Mouse (Mus musculus): ENCODE measurements at regions not wholly inside any gene's neighbourhood (a gene's known extent, or its start where the extent isn't known, plus 50 kb on each side); places are given as distances from the start of the nearest gene placed in this dataset.
"Not testable (repeated sequence)": the region's sequence is repeated elsewhere in the genome, so short reads cannot be mapped to it uniquely, and the experiment has no call there.

DNA sequence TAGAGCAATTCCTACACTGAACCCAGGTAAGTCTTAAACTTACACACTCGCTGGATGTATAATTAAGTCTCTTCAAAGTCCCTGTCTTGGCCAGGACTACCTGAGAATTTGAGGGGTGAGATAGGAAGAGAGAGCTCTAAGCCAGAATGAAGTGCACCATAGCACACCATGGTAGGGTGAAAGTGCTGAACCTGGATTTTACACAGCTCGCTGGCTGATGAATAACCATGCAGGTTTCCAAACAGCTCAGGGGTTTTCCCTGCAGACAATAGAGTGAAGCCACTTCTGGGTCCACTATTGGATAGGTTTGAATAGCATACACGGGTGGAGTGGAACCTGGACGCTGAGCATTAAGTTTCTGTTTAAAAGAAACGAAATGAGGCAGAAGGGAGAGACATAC is 180.7 kb upstream of the Plxna2 start:
- DNase-seq (ENCODE audit: extremely low spot score) = no peak

- no peak for DNase-seq (ENCODE audit: extremely low spot score)
Observed at GRCm38 (mm10) chr1:194435060-194435459, 183.0 kb upstream of the Plxna2 start.

GRCm38 (mm10) chr1:194428586-194428985 is 189.4 kb upstream of the Plxna2 start:
- DNase-seq (ENCODE audit: extremely low spot score) = no peak

DNA sequence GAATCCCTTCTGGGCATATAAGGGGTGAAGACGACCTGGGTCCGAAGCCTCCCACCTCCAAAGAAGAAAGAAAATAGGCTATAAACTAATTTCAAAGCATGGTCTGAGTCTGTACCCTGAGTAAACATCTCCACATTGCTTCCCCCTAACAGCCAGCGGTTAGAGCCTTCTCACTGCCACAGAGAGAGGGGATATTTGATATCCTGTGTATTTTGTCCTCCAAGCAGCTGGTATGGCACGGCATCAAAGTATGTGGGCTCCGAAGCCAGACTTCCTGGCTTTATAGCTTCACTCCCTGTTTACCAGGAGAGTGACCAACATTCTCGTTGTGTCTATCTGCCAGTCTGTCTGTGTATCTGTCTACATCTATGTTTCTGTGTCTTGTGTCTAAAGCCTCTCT is 191.7 kb upstream of the Plxna2 start:
- no peak for DNase-seq (ENCODE audit: extremely low spot score)

DNA sequence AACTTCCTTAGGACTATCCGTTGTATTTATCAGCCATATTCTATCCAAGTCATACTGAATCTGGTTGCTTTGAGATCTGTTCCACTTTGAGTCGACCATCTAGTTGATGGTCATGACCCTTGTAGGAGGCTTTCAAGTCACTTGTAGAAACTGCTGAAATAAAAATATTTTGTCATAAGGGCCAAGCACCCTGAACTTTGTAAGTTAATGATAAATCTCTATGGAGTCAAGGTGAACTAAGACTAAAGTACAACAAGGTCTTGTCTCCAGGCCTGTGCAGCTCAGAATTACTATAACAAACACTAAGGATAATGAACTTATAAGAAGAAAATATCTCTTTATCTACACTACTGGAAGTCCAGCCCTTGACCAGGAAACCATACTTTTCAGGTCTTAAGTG is 193.8 kb upstream of the Plxna2 start:
- DNase-seq (ENCODE audit: extremely low spot score) = no peak

DNA sequence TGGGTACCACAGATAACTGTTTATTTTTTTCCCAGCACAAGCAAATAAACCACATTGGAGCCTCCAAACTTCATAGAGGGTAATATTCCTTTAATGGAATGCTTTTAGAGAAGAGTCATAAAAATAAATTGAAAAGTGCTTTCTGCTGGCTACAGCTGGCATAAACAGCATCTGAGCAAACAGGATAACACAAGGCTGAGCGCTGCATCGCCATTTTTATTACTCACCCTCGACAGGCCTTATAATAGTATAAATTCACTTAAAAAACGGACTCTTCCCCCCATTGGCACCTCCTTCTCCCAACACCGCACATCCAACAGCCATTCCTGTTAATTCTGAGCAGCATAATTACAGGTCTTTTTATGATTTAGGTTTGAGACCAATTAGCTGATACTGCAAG is 205.8 kb upstream of the Plxna2 start:
- no peak for DNase-seq (ENCODE audit: extremely low spot score)

DNA sequence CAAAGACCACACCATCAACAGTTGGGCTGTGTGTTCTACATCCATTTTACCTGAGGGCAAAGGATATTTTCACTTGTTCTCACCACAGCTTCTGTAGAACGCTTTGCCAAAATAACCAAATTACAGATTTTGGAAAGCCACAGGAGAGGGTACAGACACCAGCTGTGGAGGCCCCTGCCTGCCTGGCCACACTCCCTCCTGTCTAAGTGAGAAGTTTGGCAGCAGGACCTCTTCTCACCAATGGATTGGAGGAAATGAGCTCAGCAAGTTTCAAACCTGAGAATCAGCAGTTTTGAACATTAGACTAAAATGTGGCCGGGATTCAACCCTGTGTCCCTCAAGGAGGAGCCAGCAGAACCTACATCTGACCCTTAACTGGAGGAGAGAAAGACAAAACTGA is 206.2 kb upstream of the Plxna2 start:
- DNase-seq (ENCODE audit: extremely low spot score) = no peak

GRCm38 (mm10) chr1:194399281-194399680 is 218.7 kb upstream of the Plxna2 start:
- DNase-seq (ENCODE audit: extremely low spot score) = no peak

DNA sequence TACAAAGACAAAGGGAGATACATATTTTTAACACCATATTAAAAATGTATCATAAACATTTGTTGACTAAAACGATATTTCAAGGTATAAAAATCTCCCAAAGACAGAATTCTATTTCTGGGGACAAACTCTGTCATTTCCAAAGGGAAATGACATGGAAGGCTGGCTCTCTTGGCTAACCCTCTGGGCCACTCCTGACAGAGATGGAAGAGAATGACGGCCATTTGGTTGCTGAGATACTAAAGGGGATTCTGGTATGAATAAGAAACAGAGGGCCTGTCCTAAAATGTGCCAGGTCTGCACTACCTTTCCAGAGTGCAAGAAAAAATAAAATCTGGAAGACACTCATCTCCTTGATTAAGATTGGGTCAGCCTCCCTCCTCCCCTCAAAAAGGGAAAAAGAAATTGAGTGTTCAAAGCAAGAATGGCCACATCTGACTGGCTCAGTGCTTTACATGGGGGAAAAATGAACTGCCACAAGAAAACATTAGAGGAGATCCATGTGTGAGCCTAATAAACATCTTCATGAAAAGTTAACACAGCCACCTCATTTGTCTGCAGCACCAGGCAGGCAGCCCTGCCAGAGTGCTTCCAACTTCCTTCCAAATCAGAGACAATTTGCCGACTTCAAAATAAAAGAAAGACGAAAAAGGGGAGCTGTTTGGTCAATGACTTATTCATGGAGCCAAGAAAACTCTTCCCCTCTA is 221.1 kb upstream of the Plxna2 start:
- DNase-seq (ENCODE audit: extremely low spot score) = no peak

GRCm38 (mm10) chr1:194393720-194394119 is 224.3 kb upstream of the Plxna2 start:
- no peak for DNase-seq (ENCODE audit: extremely low spot score)

DNA sequence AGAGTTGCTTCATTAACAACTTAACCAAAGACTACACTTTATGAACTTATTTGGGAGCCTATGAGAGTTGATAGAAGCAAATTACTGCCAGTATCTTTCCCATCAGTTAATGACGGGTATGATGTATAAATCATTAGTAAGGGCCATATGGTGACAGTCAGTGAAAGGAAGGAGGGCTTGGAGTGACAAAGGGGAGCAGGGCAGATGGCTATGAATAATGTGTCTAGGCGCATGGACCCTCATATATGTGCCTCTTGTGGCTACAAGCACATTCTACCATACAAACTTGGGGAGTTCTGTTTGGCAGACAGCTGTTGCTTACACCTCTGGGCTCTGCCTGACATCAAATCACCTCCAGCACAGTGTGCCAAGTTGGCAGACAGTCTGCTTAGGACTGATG is 227.8 kb upstream of the Plxna2 start:
- DNase-seq (ENCODE audit: extremely low spot score) = no peak

DNA sequence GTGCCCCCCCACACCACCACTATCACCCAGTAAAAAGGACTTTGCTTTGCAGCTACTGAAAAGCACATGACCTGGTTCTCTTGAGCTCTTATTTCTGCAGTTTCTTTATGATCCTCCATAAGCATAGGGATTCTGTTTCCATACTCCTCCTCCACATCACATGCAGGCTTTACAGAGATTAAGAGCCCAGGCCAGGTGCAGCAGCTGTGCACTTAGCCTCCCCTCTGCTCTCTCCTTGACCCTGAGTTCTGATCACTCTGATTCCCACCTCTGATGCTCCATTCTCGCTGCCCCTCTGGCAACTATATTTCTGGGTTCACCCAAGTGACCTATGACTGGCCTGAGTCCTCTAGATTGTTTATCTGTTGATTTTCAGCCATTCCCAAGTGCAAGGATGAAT is 239.9 kb upstream of the Plxna2 start:
- DNase-seq (ENCODE audit: extremely low spot score) = no peak

- not testable (repeated sequence) for DNase-seq (ENCODE audit: extremely low spot score)
Observed at GRCm38 (mm10) chr1:194373511-194373910, 244.5 kb upstream of the Plxna2 start.

DNA sequence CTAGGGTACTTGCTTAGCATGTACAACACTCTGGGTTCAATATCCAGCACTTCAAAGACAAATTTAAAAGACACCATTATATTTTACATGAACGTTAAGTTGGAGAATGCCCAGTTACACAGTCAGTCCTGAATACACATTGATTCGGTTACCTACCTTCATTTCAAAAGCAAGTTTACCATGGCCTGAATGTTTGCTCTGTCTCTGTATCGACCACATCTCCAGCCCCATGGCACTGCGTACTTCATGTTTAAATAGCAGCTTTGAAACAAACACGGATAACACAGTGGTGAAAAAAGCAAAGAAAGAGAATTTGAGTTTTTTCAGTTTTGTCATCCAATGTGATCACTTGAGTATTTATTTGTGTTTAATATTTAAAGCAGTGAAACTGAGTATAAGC is 254.1 kb upstream of the Plxna2 start:
- DNase-seq (ENCODE audit: extremely low spot score) = no peak

DNA sequence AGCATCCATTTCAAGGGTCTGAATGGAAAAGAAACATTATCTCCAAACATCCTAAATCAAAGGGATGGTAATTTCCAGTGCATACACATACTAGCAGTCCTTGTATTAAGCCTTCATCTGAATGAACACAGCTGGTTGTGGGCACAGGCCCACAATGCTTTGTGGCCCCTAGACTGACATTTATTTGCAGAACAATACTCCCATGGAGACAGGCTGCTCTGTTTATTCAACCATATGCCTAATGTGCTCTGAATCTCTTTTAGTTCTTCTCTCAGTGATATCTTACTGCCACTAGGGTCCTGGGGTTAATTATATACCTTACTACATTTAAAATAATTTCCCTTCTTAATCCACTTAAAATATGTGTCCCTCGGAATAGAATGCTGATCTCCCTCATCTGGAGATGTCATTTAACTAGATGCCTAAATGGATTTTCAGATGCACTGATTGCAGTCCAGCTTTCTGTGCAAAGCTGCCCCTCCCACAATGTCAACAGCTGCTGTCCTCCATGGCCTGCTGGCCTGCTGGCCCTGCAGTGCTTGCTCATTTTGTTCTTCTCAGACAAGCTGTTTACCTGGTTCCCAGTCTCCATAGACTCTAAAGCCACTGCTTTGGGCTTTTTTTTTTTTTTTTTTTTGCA is 254.8 kb upstream of the Plxna2 start:
- DNase-seq (ENCODE audit: extremely low spot score) = peak; percentile 20

- DNase-seq (ENCODE audit: extremely low spot score) = no peak
Observed at GRCm38 (mm10) chr1:194362298-194362697, 255.7 kb upstream of the Plxna2 start.

- no peak for DNase-seq (ENCODE audit: extremely low spot score)
Observed at GRCm38 (mm10) chr1:194361316-194361715, 256.7 kb upstream of the Plxna2 start.

DNA sequence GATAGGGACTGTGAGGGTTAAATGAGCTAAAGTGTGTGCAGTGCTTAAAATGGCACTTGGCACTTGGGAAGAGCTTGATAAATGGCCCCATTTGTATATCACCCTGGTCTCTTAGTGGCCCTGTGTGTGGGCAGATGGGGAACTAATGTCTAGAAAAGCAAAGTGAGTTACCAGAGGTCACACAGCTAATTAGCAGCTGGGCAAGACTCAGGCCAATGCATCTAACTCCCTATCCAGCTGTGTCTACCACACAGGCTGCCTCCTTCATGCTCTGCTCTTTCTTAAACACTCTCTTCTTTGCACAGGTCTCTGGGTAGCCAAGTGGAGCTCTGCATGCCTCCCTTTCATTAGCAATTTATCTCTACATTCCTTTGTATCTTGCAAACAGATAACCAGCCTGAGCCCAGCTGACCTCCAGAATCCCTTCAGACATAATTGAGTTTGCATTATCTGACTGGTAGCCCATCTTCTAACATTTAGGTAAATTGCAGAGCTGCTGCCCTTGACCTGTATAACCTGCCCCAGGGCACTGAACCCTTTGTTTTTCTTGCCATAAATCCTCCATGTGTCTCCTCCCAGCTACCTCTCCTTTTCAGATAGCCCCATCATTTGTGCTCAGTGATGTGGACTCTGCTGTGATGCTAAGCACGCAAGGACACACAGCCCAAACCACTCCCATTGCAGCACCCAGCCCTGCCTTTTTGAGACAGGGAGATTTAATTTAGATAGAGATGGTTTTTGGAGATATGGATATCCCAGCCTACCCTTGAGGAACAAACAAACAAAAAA is 263.5 kb upstream of the Plxna2 start:
- peak; percentile 47 for DNase-seq (ENCODE audit: extremely low spot score)

DNA sequence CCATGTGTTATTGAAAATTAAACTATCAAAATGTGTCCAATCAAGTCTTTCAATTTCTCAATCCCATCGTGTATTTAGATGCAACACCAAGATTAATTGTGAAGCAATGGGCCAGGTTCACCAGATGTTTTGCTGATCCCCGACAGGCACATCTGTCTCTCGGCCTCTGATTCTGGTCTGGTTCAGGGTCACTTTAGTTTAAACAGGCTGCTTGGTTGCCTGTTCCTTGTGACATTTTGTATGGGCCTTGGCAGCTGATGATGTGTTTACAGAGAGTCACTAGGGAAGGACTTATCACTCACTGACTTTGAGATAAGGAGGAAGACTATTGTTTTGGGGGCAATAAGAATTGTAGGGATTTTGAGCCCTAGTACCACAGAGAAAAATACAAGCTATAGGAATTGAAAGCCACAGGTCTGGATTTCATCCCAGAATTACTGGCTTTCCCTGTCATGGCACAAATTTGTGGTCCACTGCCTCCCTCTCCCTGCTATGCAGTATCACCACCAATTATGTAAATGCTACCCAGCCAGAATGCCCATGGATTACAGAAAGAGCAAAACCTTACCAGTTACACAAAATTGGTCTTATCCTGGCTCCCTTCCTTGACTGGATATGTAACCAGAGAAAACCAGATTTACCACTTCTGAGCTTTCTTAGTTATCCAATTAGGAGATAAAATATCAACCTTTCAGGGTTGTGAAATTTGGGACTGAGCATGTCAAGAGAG is 272.5 kb upstream of the Plxna2 start:
- no peak for DNase-seq (ENCODE audit: extremely low spot score)

DNA sequence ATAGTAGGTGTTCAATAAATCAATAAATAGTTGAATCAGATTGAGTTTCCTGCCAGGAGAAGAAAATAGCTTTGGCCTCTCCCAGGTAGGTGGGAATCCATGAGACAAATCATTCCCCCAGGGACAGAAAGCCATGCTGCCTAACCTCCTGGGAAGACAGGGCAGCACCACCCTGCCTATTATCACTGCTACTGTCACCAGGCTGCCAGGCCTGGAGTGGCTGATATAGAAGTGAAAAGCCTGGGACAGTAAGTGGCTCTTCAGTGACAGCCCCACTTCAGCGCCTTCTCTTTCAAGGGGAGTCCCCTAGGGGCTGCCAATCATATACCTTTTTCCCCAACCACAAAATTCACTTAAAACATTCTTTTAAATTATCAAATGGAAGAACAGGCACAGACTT is 275.4 kb upstream of the Plxna2 start:
- DNase-seq (ENCODE audit: extremely low spot score) = no peak

DNA sequence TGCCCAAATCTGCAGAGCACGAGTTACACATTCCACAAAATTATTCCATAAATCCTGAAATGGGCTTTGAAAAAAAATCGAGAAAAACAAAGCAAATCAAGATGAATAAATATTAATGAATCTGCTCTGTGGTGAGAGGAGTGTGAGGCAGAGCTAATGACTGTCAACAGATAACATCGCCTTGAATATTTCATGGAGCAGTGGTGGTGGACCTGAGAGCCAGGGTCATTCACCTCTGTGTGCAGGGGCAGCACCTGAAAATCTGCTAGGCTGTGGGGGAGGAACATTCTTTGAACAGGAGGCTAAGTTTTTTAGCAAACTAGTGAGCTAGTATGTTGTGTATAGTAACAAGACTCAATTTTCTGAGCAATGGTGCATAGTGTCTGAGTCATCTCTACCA is 276.3 kb upstream of the Plxna2 start:
- no peak for DNase-seq (ENCODE audit: extremely low spot score)

Data from embryo, embryonic 9.5 days (tissue).